Mouse (Mus musculus) ES-Bruce4 (cell line): ENCODE results near the gene Hsf2bp. TPM values are rescaled to one million over a fixed set of nuclear protein-coding genes. Genes with fewer than 3 reads are reported as not detected.

Source experiments
- H3K27ac ChIP-seq: 2 replicates; pipeline ENCODE4 v1.5.1; 2012; ENCODE audit warnings: low read length, inconsistent platforms; ENCODE audit not compliant: insufficient read depth
- H3K27me3 ChIP-seq: 2 replicates; pipeline ENCODE4 v1.6.1; 2012; ENCODE audit warnings: mild to moderate bottlenecking, low read length, inconsistent platforms; ENCODE audit not compliant: control insufficient read depth, poor library complexity, insufficient read depth, severe bottlenecking
- H3K36me3 ChIP-seq: 2 replicates; pipeline ENCODE4 v1.6.1; 2012; ENCODE audit warnings: inconsistent platforms, mild to moderate bottlenecking, low read length, moderate library complexity; ENCODE audit not compliant: control insufficient read depth, poor library complexity, insufficient read depth, severe bottlenecking
- H3K4me1 ChIP-seq: one replicate; pipeline ENCODE4 v1.8.1; 2011; ENCODE audit warnings: low read length; ENCODE audit not compliant: control insufficient read depth, insufficient read depth
- H3K4me3 ChIP-seq: 2 replicates; pipeline ENCODE4 v1.5.1; 2011; ENCODE audit warnings: low read depth, mild to moderate bottlenecking, low read length
- H3K9ac ChIP-seq: 2 replicates; pipeline ENCODE4 v1.6.1; 2012; ENCODE audit warnings: low read depth, mild to moderate bottlenecking, inconsistent platforms; ENCODE audit not compliant: poor library complexity, severe bottlenecking
- H3K9me3 ChIP-seq: replicated peaks from 2 replicates; pipeline ENCODE4 v1.6.1; 2012; ENCODE audit warnings: mild to moderate bottlenecking, low read length, inconsistent platforms; ENCODE audit not compliant: control insufficient read depth, poor library complexity, insufficient read depth, severe bottlenecking
- CTCF ChIP-seq: IDR thresholded peaks from one replicate; pipeline ENCODE4 v1.8.1; 2011; ENCODE audit warnings: low read depth, low read length
- EP300 ChIP-seq: IDR thresholded peaks from 2 replicates; pipeline ENCODE4 v1.6.1; 2011; ENCODE audit warnings: low read depth, low read length; ENCODE audit not compliant: insufficient read depth
- POLR2A ChIP-seq: IDR thresholded peaks from one replicate; pipeline ENCODE4 v1.8.1; 2011; ENCODE audit warnings: low read length; ENCODE audit not compliant: insufficient read depth
- polyA plus RNA-seq: library from polyadenylated mRNA; stranded (reverse); fragments of >200 nt; gene quantifications from 2 replicates; pipeline ENCODE4 v1.2.4, GENCODE M21; 2011; ENCODE audit warnings: low read depth; ENCODE audit not compliant: missing spikeins, insufficient read depth, insufficient read length

Hsf2bp gene
- polyA plus RNA-seq, 1 experiment = 55.0 TPM

DNA sequence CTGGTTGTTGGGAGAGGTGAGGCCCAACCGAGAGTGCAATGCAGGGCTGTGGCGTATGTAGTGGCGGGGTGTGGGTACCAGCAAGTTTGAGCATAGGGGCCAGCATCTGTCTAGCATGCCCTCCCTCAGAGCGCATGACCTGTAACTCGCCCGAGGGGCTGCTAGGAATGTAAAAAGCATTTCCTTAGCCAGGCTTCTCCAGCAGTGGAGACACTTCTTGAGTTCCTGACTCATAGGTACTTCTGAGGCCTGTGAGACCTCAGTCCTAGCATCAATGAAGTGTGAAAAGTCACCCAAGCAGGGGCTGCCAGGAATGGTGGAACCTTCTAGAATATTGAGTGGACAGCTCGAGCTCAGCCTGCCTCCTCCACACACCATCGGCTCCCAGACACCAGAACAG lies 117.8 kb downstream of the Hsf2bp start:
- TF ChIP-seq POLR2A (no peak), CTCF (no peak), EP300 (no peak)
- Histone ChIP-seq H3K27ac (no peak overlapping the region), H3K4me3 (no peak overlapping the region), H3K27me3 (no peaks in the 10 kb centered on the region), H3K36me3 (no peaks in the 10 kb centered on the region), H3K9ac (no peak overlapping the region), H3K4me1 (peaks cover 3% of the 10 kb centered on the region), H3K9me3 (no peaks in the 10 kb centered on the region)

- no peaks in the 10 kb centered on the region for H3K36me3 ChIP-seq
- no peaks in the 10 kb centered on the region for H3K9me3 ChIP-seq
- H3K4me1 ChIP-seq = peaks cover 3% of the 10 kb centered on the region
- TF ChIP-seq EP300 = no peak
- no peak for TF ChIP-seq CTCF
- no peak for TF ChIP-seq POLR2A
- H3K27me3 ChIP-seq = no peaks in the 10 kb centered on the region
- no peak overlapping the region for H3K27ac ChIP-seq
- no peak overlapping the region for H3K9ac ChIP-seq
- no peak overlapping the region for H3K4me3 ChIP-seq
These were observed 119.7 kb downstream of the Hsf2bp start for GRCm38 (mm10) chr17:31916461-31916775.

DNA sequence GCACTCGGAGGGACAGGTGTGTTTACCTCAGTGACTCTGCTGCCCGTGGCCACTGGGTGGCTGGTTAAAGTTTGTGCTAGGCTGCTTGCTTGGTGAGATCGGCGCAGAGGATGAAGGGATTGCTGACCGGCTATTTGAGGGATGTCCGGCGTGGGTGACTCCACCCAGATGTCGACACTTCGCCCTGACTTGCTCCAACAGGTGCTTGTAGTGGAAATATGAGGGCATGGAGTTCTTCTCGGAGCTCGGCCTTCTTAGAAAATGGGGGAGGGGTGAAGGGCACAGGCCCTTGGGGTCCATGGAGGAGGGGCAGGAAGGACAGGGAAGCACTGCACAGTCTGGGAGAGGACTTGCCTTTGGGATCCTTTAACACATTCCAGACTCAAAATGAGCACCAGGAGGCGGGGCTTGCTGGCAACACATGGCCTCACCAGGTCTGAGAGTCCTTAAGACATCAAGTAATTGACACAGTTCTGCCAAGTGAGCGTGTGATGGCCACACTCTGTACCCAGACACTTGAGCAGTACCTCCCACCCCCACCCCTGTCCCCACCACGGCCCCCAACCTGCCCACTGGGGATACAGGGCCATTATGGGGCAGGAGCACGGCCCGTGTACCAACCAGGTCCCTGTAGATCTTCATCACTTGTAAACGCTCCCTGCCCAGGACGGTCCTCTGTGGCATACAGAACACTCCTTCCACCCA lies 120.2 kb downstream of the Hsf2bp start:
- Histone ChIP-seq H3K9ac (no peak overlapping the region), H3K4me1 (peaks cover 3% of the 10 kb centered on the region), H3K27ac (no peak overlapping the region), H3K9me3 (no peaks in the 10 kb centered on the region), H3K27me3 (no peaks in the 10 kb centered on the region), H3K36me3 (no peaks in the 10 kb centered on the region), H3K4me3 (no peak overlapping the region)
- no peak for TF ChIP-seq CTCF
- no peak for TF ChIP-seq EP300
- TF ChIP-seq POLR2A = no peak

DNA sequence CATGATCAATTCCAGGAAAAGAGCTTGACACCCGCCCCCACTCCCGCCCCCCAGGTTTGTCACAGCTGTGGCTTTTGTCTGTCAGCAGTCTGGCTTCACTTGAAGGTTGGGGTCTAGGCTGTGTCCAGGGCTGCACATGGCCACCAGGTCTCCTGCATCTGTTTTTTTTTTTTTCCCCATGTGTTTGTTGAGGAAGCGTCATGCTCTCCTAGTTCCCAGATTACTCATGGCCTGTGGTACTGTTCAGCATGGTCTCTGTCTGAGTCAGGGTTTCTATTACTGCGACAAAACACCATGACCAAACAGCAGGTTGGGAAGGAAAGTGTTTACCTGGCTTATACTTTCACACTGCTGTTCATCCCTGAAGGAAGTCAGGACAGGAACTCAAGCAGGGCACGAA lies 121.8 kb downstream of the Hsf2bp start:
- H3K9ac ChIP-seq = no peak overlapping the region
- TF ChIP-seq POLR2A = no peak
- TF ChIP-seq CTCF = no peak
- no peak for TF ChIP-seq EP300
- H3K27me3 ChIP-seq = no peaks in the 10 kb centered on the region
- H3K9me3 ChIP-seq = no peaks in the 10 kb centered on the region
- H3K4me3 ChIP-seq = no peak overlapping the region
- peaks cover 3% of the 10 kb centered on the region for H3K4me1 ChIP-seq
- no peaks in the 10 kb centered on the region for H3K36me3 ChIP-seq
- H3K27ac ChIP-seq = no peak overlapping the region

DNA sequence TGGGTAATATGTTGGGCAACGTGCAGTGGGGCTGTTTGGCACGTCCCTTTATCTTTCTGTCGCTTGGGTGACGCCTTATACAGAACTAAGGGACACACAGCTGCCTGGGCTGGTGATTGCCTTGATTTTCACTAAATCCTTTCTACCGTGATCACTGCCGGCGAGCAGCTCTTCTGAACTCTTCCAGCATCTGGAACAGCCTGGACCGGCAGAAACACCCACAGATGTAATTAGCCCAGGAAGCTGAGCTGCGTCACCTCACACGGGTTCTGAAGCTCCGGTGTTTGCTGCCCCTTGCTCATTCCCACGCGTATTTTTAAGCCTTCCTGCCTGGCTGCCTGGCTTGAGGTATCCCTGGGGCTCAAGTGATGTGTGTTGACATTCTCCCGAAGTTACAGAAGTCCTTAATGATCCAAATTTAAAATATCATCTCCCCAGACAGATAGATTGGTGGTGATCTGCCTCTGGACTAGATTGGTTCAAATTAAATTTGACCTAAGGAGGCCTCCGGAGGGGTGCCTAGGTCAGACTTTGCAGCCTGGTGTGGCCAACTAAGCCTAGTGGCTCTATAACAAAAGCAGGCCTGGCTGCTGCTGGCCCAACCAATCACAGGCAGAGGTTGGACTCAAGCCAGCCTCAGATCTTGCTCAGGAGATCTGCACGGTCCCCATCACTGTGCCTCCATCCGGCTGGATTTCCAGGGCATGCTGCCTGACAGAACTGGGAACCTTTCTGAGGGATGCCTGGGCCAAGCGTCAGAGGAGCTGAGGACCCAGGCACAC lies 123.1 kb downstream of the Hsf2bp start:
- Histone ChIP-seq H3K27ac (no peak overlapping the region), H3K4me3 (no peak overlapping the region), H3K9me3 (no peaks in the 10 kb centered on the region), H3K4me1 (peaks cover 3% of the 10 kb centered on the region), H3K36me3 (no peaks in the 10 kb centered on the region), H3K9ac (no peak overlapping the region), H3K27me3 (no peaks in the 10 kb centered on the region)
- no peak for TF ChIP-seq EP300
- no peak for TF ChIP-seq CTCF
- TF ChIP-seq POLR2A = no peak

DNA sequence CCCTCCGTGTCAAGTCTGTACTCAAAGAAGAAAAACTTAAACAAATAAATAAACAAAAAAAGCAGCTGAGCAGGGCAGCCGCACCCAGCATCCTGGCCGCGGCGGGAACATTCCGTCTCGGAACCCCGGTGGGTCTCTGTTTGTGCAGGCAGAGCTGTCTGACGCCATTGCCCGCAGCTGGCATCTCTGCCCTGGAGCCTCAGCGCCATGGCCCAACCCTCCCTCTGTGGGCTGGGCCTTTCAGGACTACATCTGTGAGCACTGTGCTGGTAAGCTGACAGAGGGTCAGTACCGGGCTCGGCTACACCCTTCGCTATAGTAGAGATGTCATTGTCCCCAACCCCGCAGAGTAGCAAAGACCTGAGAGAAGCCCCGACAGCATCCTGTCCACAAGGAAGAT lies 123.8 kb downstream of the Hsf2bp start:
- no peaks in the 10 kb centered on the region for H3K9me3 ChIP-seq
- no peaks in the 10 kb centered on the region for H3K27me3 ChIP-seq
- no peak overlapping the region for H3K4me3 ChIP-seq
- H3K4me1 ChIP-seq = peaks cover 3% of the 10 kb centered on the region
- TF ChIP-seq CTCF (no peak), EP300 (no peak), POLR2A (no peak)
- no peaks in the 10 kb centered on the region for H3K36me3 ChIP-seq
- no peak overlapping the region for H3K9ac ChIP-seq
- H3K27ac ChIP-seq = no peak overlapping the region
